Mouse (Mus musculus): Measurements from ENCODE around the gene Nae1. TPM values are rescaled to one million over a fixed set of nuclear protein-coding genes. Genes with fewer than 3 reads are reported as not detected.

The Nae1 gene
- polyA plus RNA-seq, 1 experiment from 2014 or later = 98.6 TPM

Other genes with a start within 250 kb of the Nae1 start
- not detected in 2 replicates for gene Cmtm2a, start 241.5 kb downstream of the Nae1 start, polyA plus RNA-seq (2015; fragmentation: Nextera tagmentation; extraction: Ambion mirVana)
- gene Gm45711, start 224.6 kb downstream of the Nae1 start, polyA plus RNA-seq (2015; fragmentation: Nextera tagmentation; extraction: Ambion mirVana) = not detected in 2 replicates
- not detected in 2 replicates for gene Cmtm1, start 224.5 kb downstream of the Nae1 start, polyA plus RNA-seq (2015; fragmentation: Nextera tagmentation; extraction: Ambion mirVana)
- gene Gm11020, start 213.1 kb downstream of the Nae1 start, polyA plus RNA-seq (2015; fragmentation: Nextera tagmentation; extraction: Ambion mirVana) = not detected in 2 replicates
- not detected in 2 replicates for gene Cmtm2b, start 212.4 kb downstream of the Nae1 start, polyA plus RNA-seq (2015; fragmentation: Nextera tagmentation; extraction: Ambion mirVana)
- 172 and 174 TPM in 2 replicates for gene Cmtm3, start 195.2 kb downstream of the Nae1 start, polyA plus RNA-seq (2015; fragmentation: Nextera tagmentation; extraction: Ambion mirVana)
- 3.4 and 3.6 TPM in 2 replicates for gene Cmtm4, start 138.8 kb downstream of the Nae1 start, polyA plus RNA-seq (2015; fragmentation: Nextera tagmentation; extraction: Ambion mirVana)
- 59.0 and 62.7 TPM in 2 replicates for gene Dync1li2, start 91.6 kb downstream of the Nae1 start, polyA plus RNA-seq (2015; fragmentation: Nextera tagmentation; extraction: Ambion mirVana)
- gene Terb1, start 24.7 kb downstream of the Nae1 start, polyA plus RNA-seq (2015; fragmentation: Nextera tagmentation; extraction: Ambion mirVana) = 0.36 and 0.44 TPM in 2 replicates
- 2.4 and 3.3 TPM in 2 replicates for gene Car7, start 52 bp upstream of the Nae1 start, polyA plus RNA-seq (2015; fragmentation: Nextera tagmentation; extraction: Ambion mirVana)
- gene Pdp2, start 56.8 kb upstream of the Nae1 start, polyA plus RNA-seq (2015; fragmentation: Nextera tagmentation; extraction: Ambion mirVana) = 19.2 and 20.3 TPM in 2 replicates
- 385 and 427 TPM in 2 replicates for gene Cdh16, start 89.8 kb upstream of the Nae1 start, polyA plus RNA-seq (2015; fragmentation: Nextera tagmentation; extraction: Ambion mirVana)
- gene Rrad, start 96.7 kb upstream of the Nae1 start, polyA plus RNA-seq (2015; fragmentation: Nextera tagmentation; extraction: Ambion mirVana) = 13.5 and 15.0 TPM in 2 replicates
- gene Ciao2b, start 107.3 kb upstream of the Nae1 start, polyA plus RNA-seq (2015; fragmentation: Nextera tagmentation; extraction: Ambion mirVana) = 106 and 108 TPM in 2 replicates
- gene Ces2a, start 199.4 kb upstream of the Nae1 start, polyA plus RNA-seq (2015; fragmentation: Nextera tagmentation; extraction: Ambion mirVana) = 0.09 and 0.32 TPM in 2 replicates

Data from kidney, embryonic 16.5 days (tissue).